Mouse (Mus musculus): ENCODE data around the gene Col4a3bp. TPM values are rescaled to one million over a fixed set of nuclear protein-coding genes. Genes with fewer than 3 reads are reported as not detected.

Col4a3bp gene
- polyA plus RNA-seq, 1 experiment from 2014 or later, result 14.6 TPM

GRCm38 (mm10) chr13:96555099-96555498, 12.7 kb downstream of the Col4a3bp start:
- no peak overlapping the region for H3K4me2 ChIP-seq (ENCODE audit: low read depth, low read length)
- H3K27ac ChIP-seq (ENCODE audit: low read depth, low read length), result no peak overlapping the region
- H3K4me1 ChIP-seq (ENCODE audit: control insufficient read depth, insufficient read depth, low read length), result no peaks in the 10 kb centered on the region
- H3K36me3 ChIP-seq (ENCODE audit: control insufficient read depth, insufficient read depth, low read length), result no peaks in the 10 kb centered on the region
- WGBS, result 96% methylated on average over 3 of the region's 3 CpGs
- H3K4me3 ChIP-seq (ENCODE audit: low read depth, low read length), result no peak overlapping the region
- no peak overlapping the region for H3K9ac ChIP-seq (replicated peaks; ENCODE audit: low read depth, low read length)
- no peaks in the 10 kb centered on the region for H3K27me3 ChIP-seq (ENCODE audit: control insufficient read depth, insufficient read depth, low read length)
- no peak for ATAC-seq (ENCODE audit: low read depth)
- H3K9me3 ChIP-seq (ENCODE audit: control insufficient read depth, low read length), result no peaks in the 10 kb centered on the region

- no peak for ATAC-seq (ENCODE audit: low read depth)
- H3K27me3 ChIP-seq (ENCODE audit: control insufficient read depth, insufficient read depth, low read length), result no peaks in the 10 kb centered on the region
- H3K4me3 ChIP-seq (ENCODE audit: low read depth, low read length), result no peak overlapping the region
- 62% methylated on average over 6 of the region's 6 CpGs for WGBS
- no peaks in the 10 kb centered on the region for H3K9me3 ChIP-seq (ENCODE audit: control insufficient read depth, low read length)
- no peak overlapping the region for H3K9ac ChIP-seq (replicated peaks; ENCODE audit: low read depth, low read length)
- H3K36me3 ChIP-seq (ENCODE audit: control insufficient read depth, insufficient read depth, low read length), result 0 out of 2 replicates have a peak, but pooled peaks cover 3% of the 10 kb centered on the region
- H3K4me1 ChIP-seq (ENCODE audit: control insufficient read depth, insufficient read depth, low read length), result no peaks in the 10 kb centered on the region
- H3K27ac ChIP-seq (ENCODE audit: low read depth, low read length), result no peak overlapping the region
- H3K4me2 ChIP-seq (ENCODE audit: low read depth, low read length), result no peak overlapping the region
Measured at GRCm38 (mm10) chr13:96567977-96568376, 25.6 kb downstream of the Col4a3bp start.

GRCm38 (mm10) chr13:96570313-96571015, 28.0 kb downstream of the Col4a3bp start:
- Histone ChIP-seq H3K9me3 (ENCODE audit: control insufficient read depth, low read length) (no peaks in the 10 kb centered on the region), H3K36me3 (ENCODE audit: control insufficient read depth, insufficient read depth, low read length) (0 out of 2 replicates have a peak, but pooled peaks cover 3% of the 10 kb centered on the region), H3K4me2 (ENCODE audit: low read depth, low read length) (no peak overlapping the region), H3K4me1 (ENCODE audit: control insufficient read depth, insufficient read depth, low read length) (no peaks in the 10 kb centered on the region), H3K4me3 (ENCODE audit: low read depth, low read length) (no peak overlapping the region), H3K27me3 (ENCODE audit: control insufficient read depth, insufficient read depth, low read length) (no peaks in the 10 kb centered on the region), H3K9ac (replicated peaks; ENCODE audit: low read depth, low read length) (no peak overlapping the region), H3K27ac (ENCODE audit: low read depth, low read length) (no peak overlapping the region)
- WGBS, result 78% methylated on average over 10 of the region's 10 CpGs
- no peak for ATAC-seq (ENCODE audit: low read depth)

GRCm38 (mm10) chr13:96571016-96571361, 28.6 kb downstream of the Col4a3bp start:
- Histone ChIP-seq H3K36me3 (ENCODE audit: control insufficient read depth, insufficient read depth, low read length) (0 out of 2 replicates have a peak, but pooled peaks cover 3% of the 10 kb centered on the region), H3K4me2 (ENCODE audit: low read depth, low read length) (no peak overlapping the region), H3K27me3 (ENCODE audit: control insufficient read depth, insufficient read depth, low read length) (no peaks in the 10 kb centered on the region), H3K4me1 (ENCODE audit: control insufficient read depth, insufficient read depth, low read length) (no peaks in the 10 kb centered on the region), H3K9me3 (ENCODE audit: control insufficient read depth, low read length) (no peaks in the 10 kb centered on the region), H3K4me3 (ENCODE audit: low read depth, low read length) (no peak overlapping the region), H3K27ac (ENCODE audit: low read depth, low read length) (no peak overlapping the region), H3K9ac (replicated peaks; ENCODE audit: low read depth, low read length) (no peak overlapping the region)
- WGBS, result 57% methylated on average over 6 of the region's 6 CpGs
- no peak; the same call in 1 of the 2 replicates for ATAC-seq (ENCODE audit: low read depth)

- Histone ChIP-seq H3K4me1 (ENCODE audit: control insufficient read depth, insufficient read depth, low read length) (no peaks in the 10 kb centered on the region), H3K9ac (replicated peaks; ENCODE audit: low read depth, low read length) (no peak overlapping the region), H3K27ac (ENCODE audit: low read depth, low read length) (no peak overlapping the region), H3K36me3 (ENCODE audit: control insufficient read depth, insufficient read depth, low read length) (0 out of 2 replicates have a peak, but pooled peaks cover 3% of the 10 kb centered on the region), H3K9me3 (ENCODE audit: control insufficient read depth, low read length) (no peaks in the 10 kb centered on the region), H3K4me2 (ENCODE audit: low read depth, low read length) (no peak overlapping the region), H3K27me3 (ENCODE audit: control insufficient read depth, insufficient read depth, low read length) (no peaks in the 10 kb centered on the region), H3K4me3 (ENCODE audit: low read depth, low read length) (no peak overlapping the region)
- 90% methylated on average over 2 of the region's 2 CpGs for WGBS
- ATAC-seq (ENCODE audit: low read depth), result no peak
Measured at GRCm38 (mm10) chr13:96574170-96574569, 31.8 kb downstream of the Col4a3bp start.

GRCm38 (mm10) chr13:96579104-96579503, 36.7 kb downstream of the Col4a3bp start:
- 81% methylated on average over 2 of the region's 2 CpGs for WGBS
- no peaks in the 10 kb centered on the region for H3K36me3 ChIP-seq (ENCODE audit: control insufficient read depth, insufficient read depth, low read length)

GRCm38 (mm10) chr13:96579979-96580378, 37.6 kb downstream of the Col4a3bp start:
- ATAC-seq (ENCODE audit: low read depth), result no peak
- no peak overlapping the region for H3K4me2 ChIP-seq (ENCODE audit: low read depth, low read length)
- H3K27ac ChIP-seq (ENCODE audit: low read depth, low read length), result no peak overlapping the region
- H3K4me1 ChIP-seq (ENCODE audit: control insufficient read depth, insufficient read depth, low read length), result no peaks in the 10 kb centered on the region
- no peaks in the 10 kb centered on the region for H3K9me3 ChIP-seq (ENCODE audit: control insufficient read depth, low read length)
- H3K27me3 ChIP-seq (ENCODE audit: control insufficient read depth, insufficient read depth, low read length), result no peaks in the 10 kb centered on the region
- H3K4me3 ChIP-seq (ENCODE audit: low read depth, low read length), result no peak overlapping the region
- H3K9ac ChIP-seq (replicated peaks; ENCODE audit: low read depth, low read length), result no peak overlapping the region
- H3K36me3 ChIP-seq (ENCODE audit: control insufficient read depth, insufficient read depth, low read length), result no peaks in the 10 kb centered on the region
- 71% methylated on average over 1 of the region's 1 CpGs for WGBS

More at GRCm38 (mm10) chr13:96579104-96579503, 36.7 kb downstream of the Col4a3bp start:
- Histone ChIP-seq H3K27me3 (ENCODE audit: control insufficient read depth, insufficient read depth, low read length) (no peaks in the 10 kb centered on the region), H3K27ac (ENCODE audit: low read depth, low read length) (no peak overlapping the region), H3K9me3 (ENCODE audit: control insufficient read depth, low read length) (no peaks in the 10 kb centered on the region), H3K4me1 (ENCODE audit: control insufficient read depth, insufficient read depth, low read length) (no peaks in the 10 kb centered on the region), H3K9ac (replicated peaks; ENCODE audit: low read depth, low read length) (no peak overlapping the region), H3K4me3 (ENCODE audit: low read depth, low read length) (no peak overlapping the region), H3K4me2 (ENCODE audit: low read depth, low read length) (no peak overlapping the region)
- no peak for ATAC-seq (ENCODE audit: low read depth)

- ATAC-seq (ENCODE audit: low read depth), result no peak
Measured at GRCm38 (mm10) chr13:96584201-96584600, 41.8 kb downstream of the Col4a3bp start.

GRCm38 (mm10) chr13:96586540-96586939, 44.1 kb downstream of the Col4a3bp start:
- Histone ChIP-seq H3K4me2 (ENCODE audit: low read depth, low read length) (no peak overlapping the region), H3K4me1 (ENCODE audit: control insufficient read depth, insufficient read depth, low read length) (no peaks in the 10 kb centered on the region), H3K9me3 (ENCODE audit: control insufficient read depth, low read length) (no peaks in the 10 kb centered on the region), H3K9ac (replicated peaks; ENCODE audit: low read depth, low read length) (no peak overlapping the region), H3K27me3 (ENCODE audit: control insufficient read depth, insufficient read depth, low read length) (no peaks in the 10 kb centered on the region), H3K4me3 (ENCODE audit: low read depth, low read length) (no peak overlapping the region), H3K27ac (ENCODE audit: low read depth, low read length) (no peak overlapping the region), H3K36me3 (ENCODE audit: control insufficient read depth, insufficient read depth, low read length) (no peaks in the 10 kb centered on the region)
- ATAC-seq (ENCODE audit: low read depth), result no peak
- 94% methylated on average over 5 of the region's 5 CpGs for WGBS

More at GRCm38 (mm10) chr13:96584201-96584600, 41.8 kb downstream of the Col4a3bp start:
- 97% methylated on average over 2 of the region's 2 CpGs for WGBS
- Histone ChIP-seq H3K36me3 (ENCODE audit: control insufficient read depth, insufficient read depth, low read length) (no peaks in the 10 kb centered on the region), H3K4me3 (ENCODE audit: low read depth, low read length) (no peak overlapping the region), H3K4me2 (ENCODE audit: low read depth, low read length) (no peak overlapping the region), H3K9ac (replicated peaks; ENCODE audit: low read depth, low read length) (no peak overlapping the region), H3K9me3 (ENCODE audit: control insufficient read depth, low read length) (no peaks in the 10 kb centered on the region), H3K27me3 (ENCODE audit: control insufficient read depth, insufficient read depth, low read length) (no peaks in the 10 kb centered on the region), H3K4me1 (ENCODE audit: control insufficient read depth, insufficient read depth, low read length) (no peaks in the 10 kb centered on the region), H3K27ac (ENCODE audit: low read depth, low read length) (no peak overlapping the region)

Measured in neural tube, embryonic 14.5 days (tissue).